Mouse (Mus musculus) spleen, adult 2 months (tissue): Measurements from ENCODE around the gene Snd1. TPM values are rescaled to one million over a fixed set of nuclear protein-coding genes. Genes with fewer than 3 reads are reported as not detected.

Experiments used
- DNase-seq, 2 experiments: peaks; one replicate each; pipeline versions ENCODE4 v3.0.0 to v3.0.0-alpha.2; 2012 to 2021; ENCODE audit warnings: low spot score in 2 of 2, low read depth in 1 of 2
- H3K27ac ChIP-seq: fragments of 200-500 bp; 2 replicates; pipeline ENCODE4 v1.5.1; 2012; ENCODE audit warnings: low read length, inconsistent platforms; ENCODE audit not compliant: insufficient read depth
- H3K27me3 ChIP-seq: fragments of 200-500 bp; 2 replicates; pipeline ENCODE4 v1.6.1; 2012; ENCODE audit warnings: mild to moderate bottlenecking, moderate library complexity, low read length, inconsistent platforms; ENCODE audit not compliant: control insufficient read depth, insufficient read depth
- H3K36me3 ChIP-seq: fragments of 200-500 bp; 2 replicates; pipeline ENCODE4 v1.6.1; 2012; ENCODE audit warnings: mild to moderate bottlenecking, low read length, inconsistent platforms; ENCODE audit not compliant: control insufficient read depth, insufficient read depth
- H3K4me1 ChIP-seq: fragments of 200-500 bp; 2 replicates; pipeline ENCODE4 v1.6.1; 2011; ENCODE audit warnings: inconsistent platforms; ENCODE audit not compliant: control insufficient read depth, insufficient read depth, insufficient read length
- H3K4me3 ChIP-seq: fragments of 200-500 bp; 2 replicates; pipeline ENCODE4 v1.5.1; 2011; ENCODE audit warnings: mild to moderate bottlenecking, inconsistent platforms; ENCODE audit not compliant: insufficient read depth, insufficient read length; ENCODE audit errors: extremely low read depth
- CTCF ChIP-seq: fragments of 200-500 bp; IDR thresholded peaks from 2 replicates; pipeline ENCODE4 v1.5.1; 2011; ENCODE audit warnings: mild to moderate bottlenecking, inconsistent platforms; ENCODE audit not compliant: insufficient read depth, insufficient read length, insufficient replicate concordance; ENCODE audit errors: extremely low read depth
- POLR2A ChIP-seq: fragments of 200-500 bp; IDR thresholded peaks from 2 replicates; pipeline ENCODE4 v1.6.1; 2011; ENCODE audit warnings: low read depth, low read length, inconsistent platforms
- WGBS: fragments of 180-500 bp; shearing (Covaris S2); methylation state at CpG from one replicate; pipeline ENCODE4 v1.1.7; 2018; 5-methylcytosine and 5-hydroxymethylcytosine counted together
- polyA plus RNA-seq: library from polyadenylated mRNA; depleted of rRNA; stranded (reverse); fragments of >200 nt; gene quantifications from 2 replicates; pipeline ENCODE4 v1.2.3, GENCODE M21; 2012

Gene Snd1
- polyA plus RNA-seq, 1 experiment = 55.0 TPM

DNA sequence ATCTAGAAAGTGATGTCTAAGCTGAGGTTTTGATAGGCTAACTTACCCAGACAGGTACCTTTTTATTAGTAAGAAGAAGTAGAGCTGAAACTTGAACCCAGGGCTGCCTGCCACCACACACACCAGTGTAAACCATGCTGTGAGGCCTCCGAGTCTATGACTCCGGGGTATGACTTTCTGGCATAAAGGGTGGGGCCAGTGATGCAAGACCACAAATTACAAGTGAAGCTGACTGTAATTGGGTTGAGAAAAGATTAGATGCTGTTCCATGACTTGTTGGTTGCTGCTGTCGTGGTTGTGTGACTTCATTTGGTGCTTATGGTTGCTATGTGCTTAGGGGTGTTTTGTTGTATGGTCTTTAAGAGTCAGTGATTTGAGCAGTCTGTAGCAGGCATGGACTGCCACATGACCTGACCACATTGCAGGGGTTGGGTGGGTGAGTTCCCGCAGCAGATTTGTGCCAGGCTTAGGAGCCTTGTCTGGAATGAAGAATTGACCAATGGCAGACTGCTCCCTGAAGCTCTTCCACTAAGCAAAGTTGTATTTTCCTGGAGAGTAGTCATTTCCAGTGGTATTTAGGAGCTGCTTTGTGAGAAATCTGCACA lies 7.9 kb downstream of the Snd1 start:
- no peak for DNase-seq
- WGBS = 47% methylated on average over 4 of the region's 4 CpGs
- no peaks in the 10 kb centered on the region for H3K36me3 ChIP-seq
- peaks cover 12% of the 10 kb centered on the region for H3K4me1 ChIP-seq
- no peak for TF ChIP-seq CTCF
- no peak for TF ChIP-seq POLR2A
- H3K27me3 ChIP-seq = no peaks in the 10 kb centered on the region
- H3K27ac ChIP-seq = no peak overlapping the region
- no peak overlapping the region for H3K4me3 ChIP-seq

DNA sequence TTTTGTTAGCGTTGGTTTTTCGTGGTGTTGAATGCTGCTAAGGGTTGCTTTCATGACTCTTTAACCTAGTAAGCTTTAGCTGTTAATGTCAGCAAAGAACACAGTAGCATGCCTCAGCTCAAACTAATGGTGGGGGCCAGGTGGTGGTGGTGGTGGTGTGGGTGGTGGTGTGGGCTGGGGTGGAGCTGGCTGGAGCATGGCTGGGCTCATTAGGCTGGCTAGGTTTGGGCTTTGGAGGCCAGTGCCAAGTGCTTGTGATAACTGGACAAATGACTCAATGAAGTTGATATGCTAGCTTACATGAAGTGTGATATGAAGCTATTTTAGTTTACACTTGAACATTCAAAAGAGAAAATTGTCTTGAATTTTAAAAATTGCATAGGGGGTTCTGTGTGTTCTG lies 11.1 kb downstream of the Snd1 start:
- no peak overlapping the region for H3K4me3 ChIP-seq
- no peaks in the 10 kb centered on the region for H3K27me3 ChIP-seq
- DNase-seq = no peak
- TF ChIP-seq CTCF (no peak), POLR2A (no peak)
- peaks cover 4% of the 10 kb centered on the region for H3K36me3 ChIP-seq
- H3K27ac ChIP-seq = no peak overlapping the region
- 87% methylated on average over 2 of the region's 2 CpGs for whole genome bisulfite sequencing
- peaks cover 11% of the 10 kb centered on the region for H3K4me1 ChIP-seq

DNA sequence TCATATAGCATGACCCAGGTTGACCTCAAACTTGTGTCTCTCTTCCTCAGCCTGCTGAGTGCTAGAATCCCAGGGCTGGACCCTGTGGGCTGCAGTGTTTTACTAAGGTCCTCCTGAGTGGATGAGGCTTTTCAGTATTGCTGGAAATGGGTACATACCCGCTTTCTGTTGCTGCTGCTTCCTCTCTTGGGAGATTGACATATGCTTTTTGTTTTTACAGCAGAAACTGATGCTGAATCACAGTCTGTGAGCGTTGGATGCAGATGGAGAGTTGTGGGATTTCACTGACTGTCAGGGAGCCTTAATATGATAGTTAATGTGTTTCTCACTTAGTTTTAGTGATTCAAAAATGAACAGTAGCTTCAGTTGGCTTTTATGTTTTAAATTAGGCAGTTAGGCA lies 11.5 kb downstream of the Snd1 start:
- no peaks in the 10 kb centered on the region for H3K27me3 ChIP-seq
- 30% methylated on average over 2 of the region's 2 CpGs for WGBS
- H3K4me1 ChIP-seq = peaks cover 11% of the 10 kb centered on the region
- H3K4me3 ChIP-seq = no peak overlapping the region
- peak overlapping the region; percentile 73 for H3K27ac ChIP-seq
- TF ChIP-seq POLR2A (no peak), CTCF (no peak)
- peaks cover 4% of the 10 kb centered on the region for H3K36me3 ChIP-seq
- DNase-seq = no peak

DNA sequence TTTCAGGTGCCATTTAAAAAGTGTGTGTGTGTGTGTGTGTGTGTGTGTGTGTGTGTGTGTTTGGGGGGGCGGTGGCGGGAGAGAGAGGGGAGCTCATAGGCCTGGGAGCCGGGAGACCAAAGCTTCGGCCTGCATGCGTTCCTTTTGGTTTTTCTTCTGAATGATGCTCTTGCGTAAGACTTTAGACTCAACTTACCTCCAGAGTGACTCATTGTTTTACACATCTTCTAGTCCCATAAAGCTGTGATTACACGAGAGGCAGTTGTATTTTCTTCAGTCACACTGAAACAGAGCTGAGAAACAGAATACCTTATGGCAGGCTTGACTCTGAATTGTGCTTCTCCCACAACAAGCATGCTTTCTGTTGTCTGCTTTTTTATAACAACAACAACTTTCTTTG lies 12.0 kb downstream of the Snd1 start:
- peak overlapping the region; percentile 16; the same call in 1 of the 2 replicates for H3K4me3 ChIP-seq
- H3K4me1 ChIP-seq = peaks cover 11% of the 10 kb centered on the region
- no peak for TF ChIP-seq CTCF
- no peak for TF ChIP-seq POLR2A
- no peak for DNase-seq
- H3K27me3 ChIP-seq = no peaks in the 10 kb centered on the region
- 69% methylated on average over 7 of the region's 7 CpGs for WGBS
- peak overlapping the region; percentile 45 for H3K27ac ChIP-seq
- H3K36me3 ChIP-seq = peaks cover 4% of the 10 kb centered on the region

- peaks cover 11% of the 10 kb centered on the region for H3K4me1 ChIP-seq
- H3K27ac ChIP-seq = no peak overlapping the region
- DNase-seq = no peak
- 90% methylated on average over 1 of the region's 1 CpGs for WGBS
- H3K27me3 ChIP-seq = no peaks in the 10 kb centered on the region
- no peak overlapping the region for H3K4me3 ChIP-seq
- TF ChIP-seq POLR2A (no peak), CTCF (no peak)
- H3K36me3 ChIP-seq = peaks cover 4% of the 10 kb centered on the region
Measured at GRCm38 (mm10) chr6:28488204-28488851, 13.4 kb downstream of the Snd1 start.

DNA sequence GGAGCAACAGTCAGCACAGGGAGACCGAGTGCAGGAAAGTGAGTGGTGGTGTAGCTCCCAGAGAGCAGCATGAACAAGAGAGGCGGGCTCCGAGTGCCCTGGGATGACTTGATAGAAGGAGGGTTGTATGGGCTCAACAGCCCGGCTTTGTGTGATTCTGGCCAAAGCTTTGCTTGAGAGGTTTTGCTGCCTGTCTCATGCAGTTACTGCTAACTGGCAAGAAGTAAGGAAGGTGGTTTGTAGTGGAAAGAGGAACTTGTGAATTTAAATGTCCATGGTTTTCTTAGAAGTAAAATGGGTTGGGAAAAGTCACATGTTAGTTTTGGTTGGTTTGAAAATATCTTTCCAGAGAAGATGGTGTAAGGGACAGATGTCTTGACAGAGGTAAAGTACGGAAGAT lies 15.7 kb downstream of the Snd1 start:
- WGBS = 47% methylated on average over 5 of the region's 5 CpGs
- no peak overlapping the region for H3K4me3 ChIP-seq

GRCm38 (mm10) chr6:28491198-28491597 lies 16.3 kb downstream of the Snd1 start:
- Histone ChIP-seq H3K4me3 (no peak overlapping the region), H3K27ac (no peak overlapping the region), H3K27me3 (no peaks in the 10 kb centered on the region), H3K4me1 (peaks cover 7% of the 10 kb centered on the region; the same call in 1 of the 2 replicates), H3K36me3 (peaks cover 4% of the 10 kb centered on the region)
- no peak for TF ChIP-seq CTCF
- no peak for TF ChIP-seq POLR2A
- DNase-seq = no peak

More for the DNA sequence above, 15.7 kb downstream of the Snd1 start:
- peaks cover 4% of the 10 kb centered on the region for H3K36me3 ChIP-seq
- DNase-seq = no peak
- peaks cover 11% of the 10 kb centered on the region for H3K4me1 ChIP-seq
- H3K27ac ChIP-seq = no peak overlapping the region
- H3K27me3 ChIP-seq = no peaks in the 10 kb centered on the region
- TF ChIP-seq CTCF (no peak), POLR2A (no peak)
